Mouse (Mus musculus) forebrain, embryonic 12.5 days (tissue): ENCODE data around the gene Cd3d. TPM values are rescaled to one million over a fixed set of nuclear protein-coding genes. Genes with fewer than 3 reads are reported as not detected.

Experiments used
- ATAC-seq: fragments of 200-750 bp; cut with Nextera tagmentation; 2 replicates; pipeline ENCODE4 v1.8.0; 2017; ENCODE audit warnings: moderate TSS enrichment; ENCODE audit not compliant: low FRiP score
- H3K27ac ChIP-seq: fragments of 300-500 bp; sonication (generic); 2 replicates; pipeline ENCODE4 v1.5.1; 2016; ENCODE audit warnings: mild to moderate bottlenecking
- H3K27me3 ChIP-seq: fragments of 300-500 bp; sonication (generic); 2 replicates; pipeline ENCODE4 v1.6.1; 2016; ENCODE audit warnings: mild to moderate bottlenecking
- H3K36me3 ChIP-seq: fragments of 300-500 bp; sonication (generic); replicated peaks from 2 replicates; pipeline ENCODE4 v1.6.1; 2016; ENCODE audit warnings: mild to moderate bottlenecking
- H3K4me1 ChIP-seq: fragments of 300-500 bp; sonication (generic); 2 replicates; pipeline ENCODE4 v1.6.1; 2016
- H3K4me2 ChIP-seq: fragments of 300-500 bp; sonication (generic); 2 replicates; pipeline ENCODE4 v1.6.1; 2016; ENCODE audit warnings: mild to moderate bottlenecking, moderate library complexity
- H3K4me3 ChIP-seq: fragments of 300-500 bp; sonication (generic); replicated peaks from 2 replicates; pipeline ENCODE4 v1.5.1; 2016; ENCODE audit warnings: mild to moderate bottlenecking
- H3K9ac ChIP-seq: fragments of 300-500 bp; sonication (generic); 2 replicates; pipeline ENCODE4 v1.6.1; 2016; ENCODE audit warnings: mild to moderate bottlenecking
- H3K9me3 ChIP-seq: fragments of 300-500 bp; sonication (generic); 2 replicates; pipeline ENCODE4 v1.6.1; 2016
- WGBS: fragments of 180-500 bp; shearing (Covaris S2); methylation state at CpG from one replicate; pipeline ENCODE4 v1.1.7; 2016; 5-methylcytosine and 5-hydroxymethylcytosine counted together
- polyA plus RNA-seq: library from polyadenylated mRNA; unstranded; fragments of >200 nt; fragmentation: Nextera tagmentation; extraction: Ambion mirVana; gene quantifications from 2 replicates; pipeline ENCODE4 v1.2.1, GENCODE M21; 2016

Cd3d gene
- polyA plus RNA-seq, 1 experiment from 2014 or later, result not detected

- H3K4me3 ChIP-seq, result no peak overlapping the region
- no peak overlapping the region for H3K4me2 ChIP-seq
- H3K9ac ChIP-seq, result no peak overlapping the region
- H3K27me3 ChIP-seq, result peaks cover 7% of the 10 kb centered on the region; the same call in 1 of the 2 replicates
- no peaks in the 10 kb centered on the region for H3K4me1 ChIP-seq
- no peak overlapping the region for H3K27ac ChIP-seq
- no peak for ATAC-seq
- H3K9me3 ChIP-seq, result no peaks in the 10 kb centered on the region
- 93% methylated on average over 7 of the region's 7 CpGs for WGBS
- no peaks in the 10 kb centered on the region for H3K36me3 ChIP-seq
Measured at GRCm38 (mm10) chr9:44996590-44996989, 15.0 kb downstream of the Cd3d start.

- ATAC-seq, result no peak
- no peaks in the 10 kb centered on the region for H3K4me1 ChIP-seq
- H3K27ac ChIP-seq, result no peak overlapping the region
- no peak overlapping the region for H3K9ac ChIP-seq
- H3K36me3 ChIP-seq, result no peaks in the 10 kb centered on the region
- H3K4me3 ChIP-seq, result no peak overlapping the region
- 85% methylated on average over 11 of the region's 11 CpGs for WGBS
- H3K27me3 ChIP-seq, result peaks cover 7% of the 10 kb centered on the region; the same call in 1 of the 2 replicates
- no peak overlapping the region for H3K4me2 ChIP-seq
- H3K9me3 ChIP-seq, result no peaks in the 10 kb centered on the region
Measured at GRCm38 (mm10) chr9:44998138-44998537, 16.6 kb downstream of the Cd3d start.

GRCm38 (mm10) chr9:44999171-44999570 lies 17.6 kb downstream of the Cd3d start:
- H3K4me2 ChIP-seq, result no peak overlapping the region
- 49% methylated on average over 6 of the region's 6 CpGs for WGBS

GRCm38 (mm10) chr9:44999776-45000175 lies 18.2 kb downstream of the Cd3d start:
- H3K4me2 ChIP-seq, result no peak overlapping the region
- no peak overlapping the region for H3K4me3 ChIP-seq
- no peaks in the 10 kb centered on the region for H3K9me3 ChIP-seq
- H3K9ac ChIP-seq, result no peak overlapping the region
- no peaks in the 10 kb centered on the region for H3K4me1 ChIP-seq
- 81% methylated on average over 5 of the region's 5 CpGs for WGBS
- H3K27ac ChIP-seq, result no peak overlapping the region
- peaks cover 7% of the 10 kb centered on the region; the same call in 1 of the 2 replicates for H3K27me3 ChIP-seq
- H3K36me3 ChIP-seq, result no peaks in the 10 kb centered on the region
- ATAC-seq, result no peak

More at GRCm38 (mm10) chr9:44999171-44999570, 17.6 kb downstream of the Cd3d start:
- Histone ChIP-seq H3K9ac (no peak overlapping the region), H3K27me3 (peaks cover 7% of the 10 kb centered on the region; the same call in 1 of the 2 replicates), H3K4me1 (no peaks in the 10 kb centered on the region), H3K36me3 (no peaks in the 10 kb centered on the region), H3K27ac (no peak overlapping the region), H3K9me3 (no peaks in the 10 kb centered on the region), H3K4me3 (no peak overlapping the region)
- no peak for ATAC-seq

GRCm38 (mm10) chr9:45000249-45000648 lies 18.7 kb downstream of the Cd3d start:
- Histone ChIP-seq H3K27ac (no peak overlapping the region), H3K4me1 (no peaks in the 10 kb centered on the region), H3K9me3 (no peaks in the 10 kb centered on the region), H3K4me3 (no peak overlapping the region), H3K4me2 (no peak overlapping the region), H3K27me3 (peaks cover 9% of the 10 kb centered on the region; the same call in 1 of the 2 replicates), H3K36me3 (no peaks in the 10 kb centered on the region), H3K9ac (no peak overlapping the region)
- ATAC-seq, result no peak
- WGBS, result 68% methylated on average over 3 of the region's 3 CpGs

GRCm38 (mm10) chr9:45007404-45007803 lies 25.8 kb downstream of the Cd3d start:
- Histone ChIP-seq H3K4me2 (no peak overlapping the region), H3K27ac (no peak overlapping the region), H3K9ac (no peak overlapping the region), H3K36me3 (no peaks in the 10 kb centered on the region), H3K27me3 (peaks cover 6% of the 10 kb centered on the region; the same call in 1 of the 2 replicates), H3K4me1 (no peaks in the 10 kb centered on the region), H3K9me3 (no peaks in the 10 kb centered on the region), H3K4me3 (no peak overlapping the region)
- WGBS, result 81% methylated on average over 12 of the region's 12 CpGs
- ATAC-seq, result no peak

GRCm38 (mm10) chr9:45008342-45008741 lies 26.8 kb downstream of the Cd3d start:
- 77% methylated on average over 4 of the region's 4 CpGs for WGBS
- Histone ChIP-seq H3K4me2 (no peak overlapping the region), H3K9me3 (no peaks in the 10 kb centered on the region), H3K9ac (no peak overlapping the region), H3K4me1 (no peaks in the 10 kb centered on the region), H3K27ac (no peak overlapping the region), H3K4me3 (no peak overlapping the region), H3K36me3 (no peaks in the 10 kb centered on the region), H3K27me3 (peaks cover 6% of the 10 kb centered on the region; the same call in 1 of the 2 replicates)
- no peak for ATAC-seq

GRCm38 (mm10) chr9:45009180-45010078 lies 27.8 kb downstream of the Cd3d start, which contains the start of gene Cd3e:
Gene Cd3e, minus strand, starts transcription at chr9:45009627.
- WGBS, result 83% methylated on average over 19 of the region's 19 CpGs
- Histone ChIP-seq H3K9ac (no peak within 1 kb of the TSS), H3K27ac (no peak within 1 kb of the TSS), H3K4me1 (no peaks in the 10 kb centered on the region), H3K4me2 (no peak within 1 kb of the TSS), H3K27me3 (peaks cover 6% of the 10 kb centered on the region; the same call in 1 of the 2 replicates), H3K9me3 (no peaks in the 10 kb centered on the region), H3K36me3 (no peaks in the 10 kb centered on the region), H3K4me3 (no peak within 1 kb of the TSS)
- no peak for ATAC-seq

GRCm38 (mm10) chr9:45010461-45010860 lies 28.9 kb downstream of the Cd3d start:
- Histone ChIP-seq H3K9me3 (no peaks in the 10 kb centered on the region), H3K27me3 (peaks cover 4% of the 10 kb centered on the region; the same call in 1 of the 2 replicates), H3K4me2 (no peak overlapping the region), H3K9ac (no peak overlapping the region), H3K4me3 (no peak overlapping the region), H3K27ac (no peak overlapping the region), H3K4me1 (no peaks in the 10 kb centered on the region), H3K36me3 (no peaks in the 10 kb centered on the region)
- 81% methylated on average over 4 of the region's 4 CpGs for WGBS
- ATAC-seq, result no peak

- H3K9ac ChIP-seq, result no peak overlapping the region
- H3K9me3 ChIP-seq, result no peaks in the 10 kb centered on the region
- peaks cover 4% of the 10 kb centered on the region; the same call in 1 of the 2 replicates for H3K27me3 ChIP-seq
- H3K27ac ChIP-seq, result no peak overlapping the region
- ATAC-seq, result no peak
- H3K4me3 ChIP-seq, result no peak overlapping the region
- H3K4me1 ChIP-seq, result no peaks in the 10 kb centered on the region
- WGBS, result 58% methylated on average over 6 of the region's 6 CpGs
- H3K36me3 ChIP-seq, result no peaks in the 10 kb centered on the region
- H3K4me2 ChIP-seq, result no peak overlapping the region
Measured at GRCm38 (mm10) chr9:45011291-45011690, 29.7 kb downstream of the Cd3d start.

GRCm38 (mm10) chr9:45014879-45015278 lies 33.3 kb downstream of the Cd3d start:
- Histone ChIP-seq H3K4me2 (no peak overlapping the region), H3K9ac (no peak overlapping the region), H3K36me3 (no peaks in the 10 kb centered on the region), H3K4me3 (no peak overlapping the region), H3K27me3 (peaks cover 4% of the 10 kb centered on the region; the same call in 1 of the 2 replicates), H3K4me1 (no peaks in the 10 kb centered on the region), H3K9me3 (no peaks in the 10 kb centered on the region), H3K27ac (no peak overlapping the region)
- 45% methylated on average over 2 of the region's 2 CpGs for WGBS
- no peak for ATAC-seq

GRCm38 (mm10) chr9:45015841-45016240 lies 34.3 kb downstream of the Cd3d start:
- Histone ChIP-seq H3K4me2 (no peak overlapping the region), H3K4me1 (no peaks in the 10 kb centered on the region), H3K4me3 (no peak overlapping the region), H3K27me3 (0 out of 2 replicates have a peak, but pooled peaks cover 4% of the 10 kb centered on the region), H3K9ac (no peak overlapping the region), H3K9me3 (no peaks in the 10 kb centered on the region), H3K36me3 (no peaks in the 10 kb centered on the region), H3K27ac (no peak overlapping the region)
- ATAC-seq, result no peak
- WGBS, result 77% methylated on average over 3 of the region's 3 CpGs
